Mouse (Mus musculus) lung, adult 2 months (tissue): ENCODE measurements around the gene Lrtm2. TPM values are rescaled to one million over a fixed set of nuclear protein-coding genes. Genes with fewer than 3 reads are reported as not detected.
A peak's percentile ranks its signal among the peaks of the same experiment; 100 is the strongest.

Source experiments
- DNase-seq: peaks from one replicate; pipeline ENCODE4 v3.0.0; 2022
- H3K4me1 ChIP-seq: fragments of 200-500 bp; 2 replicates; pipeline ENCODE4 v1.6.1; 2011; ENCODE audit warnings: low read length; ENCODE audit not compliant: control insufficient read depth, insufficient read depth
- H3K4me3 ChIP-seq: fragments of 200-500 bp; replicated peaks from 2 replicates; pipeline ENCODE3; 2011; ENCODE audit warnings: low read depth, mild to moderate bottlenecking, control low read depth, low read length; ENCODE audit errors: extremely low read depth
- CTCF ChIP-seq: fragments of 200-500 bp; IDR thresholded peaks from 2 replicates; pipeline ENCODE4 v1.5.1; 2011; ENCODE audit warnings: mild to moderate bottlenecking, low read length, control low read depth; ENCODE audit not compliant: insufficient read depth
- POLR2A ChIP-seq: fragments of 200-500 bp; IDR thresholded peaks from 2 replicates; pipeline ENCODE4 v1.6.1; 2011; ENCODE audit warnings: low read depth, mild to moderate bottlenecking, control low read depth, low read length, borderline replicate concordance; ENCODE audit errors: extremely low read depth
- WGBS: fragments of 180-500 bp; shearing (Covaris S2); methylation state at CpG from one replicate; pipeline ENCODE4 v1.1.7; 2018; 5-methylcytosine and 5-hydroxymethylcytosine counted together
- polyA plus RNA-seq: library from polyadenylated mRNA; depleted of rRNA; stranded (reverse); fragments of >200 nt; gene quantifications from 2 replicates; pipeline ENCODE4 v1.2.3, GENCODE M21; 2012

Lrtm2 gene
- polyA plus RNA-seq, 1 experiment = 11.5 TPM

GRCm38 (mm10) chr6:119325978-119326377 is 4.6 kb downstream of the Lrtm2 start:
- TF ChIP-seq CTCF (no peak), POLR2A (no peak)
- WGBS = 72% methylated on average over 6 of the region's 6 CpGs
- peaks cover 5% of the 10 kb centered on the region; the same call in 1 of the 2 replicates for H3K4me1 ChIP-seq
- H3K4me3 ChIP-seq = no peak overlapping the region
- DNase-seq = no peak

- Histone ChIP-seq H3K4me1 (peaks cover 3% of the 10 kb centered on the region; the same call in 1 of the 2 replicates), H3K4me3 (no peak overlapping the region)
- 61% methylated on average over 10 of the region's 10 CpGs for WGBS
- TF ChIP-seq CTCF (no peak), POLR2A (no peak)
- no peak for DNase-seq
Observed at GRCm38 (mm10) chr6:119324776-119325175, 5.8 kb downstream of the Lrtm2 start.

DNA sequence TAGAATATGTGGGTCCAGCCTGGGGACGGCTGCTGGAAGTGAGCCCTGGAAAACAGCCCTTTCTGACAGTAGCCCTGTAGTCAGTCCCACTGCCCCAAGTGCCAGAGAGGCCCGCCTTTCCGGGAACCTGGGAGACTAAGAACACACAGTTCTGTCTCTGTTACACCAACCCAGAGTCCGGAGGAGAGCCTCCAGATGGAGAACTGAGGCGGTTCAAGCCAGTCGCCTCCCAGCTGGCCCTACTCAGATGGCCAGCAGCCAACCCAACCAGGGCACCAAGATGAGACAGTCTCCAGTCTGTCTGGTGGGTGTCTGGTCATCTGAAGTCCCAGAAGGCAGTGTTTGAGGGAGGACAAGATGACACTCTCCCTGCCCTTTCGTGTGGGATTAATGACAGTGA is 8.8 kb downstream of the Lrtm2 start:
- TF ChIP-seq POLR2A (no peak), CTCF (no peak)
- H3K4me1 ChIP-seq = no peaks in the 10 kb centered on the region
- no peak overlapping the region for H3K4me3 ChIP-seq
- DNase-seq = no peak
- WGBS = 73% methylated on average over 7 of the region's 7 CpGs

GRCm38 (mm10) chr6:119320481-119320880 is 10.1 kb downstream of the Lrtm2 start:
- TF ChIP-seq CTCF (no peak), POLR2A (no peak)
- WGBS = 24% methylated on average over 16 of the region's 16 CpGs
- peak; percentile 12 for DNase-seq
- no peaks in the 10 kb centered on the region for H3K4me1 ChIP-seq
- H3K4me3 ChIP-seq = no peak overlapping the region

DNA sequence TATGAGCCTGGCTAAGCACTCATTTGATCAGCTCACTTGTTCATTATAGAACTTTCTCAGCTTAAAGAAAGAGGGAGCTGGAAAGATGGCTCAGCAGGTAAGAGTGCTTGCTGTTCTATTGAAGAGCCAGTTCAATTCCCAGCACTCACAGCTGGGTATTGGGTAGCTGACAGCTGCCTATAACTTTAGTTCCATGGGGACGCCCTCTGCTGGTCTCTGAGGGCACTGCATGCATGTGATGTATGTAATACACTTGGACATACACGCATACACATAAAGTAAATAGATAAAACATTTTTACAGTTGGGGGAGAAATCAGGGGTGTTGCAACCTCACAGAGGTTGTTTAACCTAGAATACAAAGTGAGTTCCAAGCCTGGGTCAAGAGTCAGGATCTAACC is 11.2 kb downstream of the Lrtm2 start:
- H3K4me3 ChIP-seq = no peak overlapping the region
- H3K4me1 ChIP-seq = no peaks in the 10 kb centered on the region
- TF ChIP-seq CTCF (no peak), POLR2A (no peak)
- 83% methylated on average over 2 of the region's 2 CpGs for WGBS
- DNase-seq = no peak

GRCm38 (mm10) chr6:119318732-119319131 is 11.8 kb downstream of the Lrtm2 start:
- no peaks in the 10 kb centered on the region for H3K4me1 ChIP-seq
- WGBS = 81% methylated on average over 9 of the region's 9 CpGs
- TF ChIP-seq POLR2A = no peak
- TF ChIP-seq CTCF = no peak
- H3K4me3 ChIP-seq = no peak overlapping the region
- no peak for DNase-seq

DNA sequence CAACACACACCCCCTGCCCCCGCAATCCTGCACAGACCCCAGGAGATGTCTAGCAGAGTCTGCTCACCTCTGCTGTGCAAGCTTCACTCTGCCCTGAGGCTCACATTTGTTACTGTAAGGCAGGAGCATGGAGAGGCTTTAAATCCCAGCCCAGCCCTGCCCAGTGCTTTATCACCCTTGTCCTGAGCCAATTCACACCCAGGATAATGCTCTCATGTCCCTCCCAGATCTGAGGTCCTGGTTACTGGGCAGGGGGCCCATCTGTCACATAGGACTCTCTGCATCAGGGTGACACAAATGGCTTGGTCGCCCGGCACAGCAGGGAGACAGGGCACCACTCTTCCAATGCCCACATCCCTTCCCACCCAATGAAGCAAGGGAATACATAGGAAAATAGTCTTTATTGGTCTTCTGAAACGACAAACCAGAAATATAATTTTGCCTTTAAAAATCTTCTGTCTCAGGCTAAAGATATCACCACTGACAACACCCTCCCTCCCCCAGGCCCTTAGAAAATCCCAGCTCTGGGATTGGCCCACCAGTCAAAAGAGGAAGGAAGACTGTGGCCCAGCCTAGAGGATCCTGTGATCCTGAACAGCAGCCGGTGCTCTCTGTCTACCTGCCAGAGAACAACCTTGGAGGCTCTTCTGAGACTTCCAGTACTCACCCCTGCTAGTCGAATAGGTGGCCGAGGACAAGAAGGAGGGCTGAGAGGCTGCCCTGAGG is 15.7 kb downstream of the Lrtm2 start:
- 41% methylated on average over 7 of the region's 7 CpGs for WGBS
- no peak for TF ChIP-seq CTCF
- no peak for TF ChIP-seq POLR2A
- no peak for DNase-seq
- Histone ChIP-seq H3K4me3 (no peak overlapping the region), H3K4me1 (no peaks in the 10 kb centered on the region)

- TF ChIP-seq POLR2A (no peak), CTCF (no peak)
- no peak overlapping the region for H3K4me3 ChIP-seq
- WGBS = 41% methylated on average over 14 of the region's 14 CpGs
- no peak for DNase-seq
- H3K4me1 ChIP-seq = no peaks in the 10 kb centered on the region
Observed at GRCm38 (mm10) chr6:119313588-119314375, 16.8 kb downstream of the Lrtm2 start.

GRCm38 (mm10) chr6:119313096-119313495 is 17.5 kb downstream of the Lrtm2 start:
- TF ChIP-seq CTCF = no peak
- TF ChIP-seq POLR2A = no peak
- 54% methylated on average over 3 of the region's 3 CpGs for WGBS
- DNase-seq = no peak
- Histone ChIP-seq H3K4me1 (no peaks in the 10 kb centered on the region), H3K4me3 (no peak overlapping the region)
